Mouse (Mus musculus): ENCODE data around the gene Ms4a14.

GRCm38 (mm10) chr19:11264602-11265185, 49.6 kb downstream of the Ms4a14 start:
- no peak for TF ChIP-seq CTCF (IDR thresholded peaks at IDR 0.05; ENCODE audit: extremely low read depth, insufficient read length, insufficient replicate concordance, low read depth, low read length)
- TF ChIP-seq POLR2A (IDR thresholded peaks at IDR 0.05; ENCODE audit: low read depth, low read length) = no peak
